Mouse (Mus musculus) forebrain, embryonic 11.5 days (tissue): ENCODE measurements around the gene Atoh1. TPM values are rescaled to one million over a fixed set of nuclear protein-coding genes. Genes with fewer than 3 reads are reported as not detected.

Experiments
- ATAC-seq: fragments of 200-750 bp; cut with Nextera tagmentation; replicated peaks from 2 replicates; pipeline ENCODE4 v1.8.0; 2017; ENCODE audit warnings: moderate TSS enrichment; ENCODE audit not compliant: low FRiP score
- DNase-seq: peaks from one replicate; pipeline ENCODE4 v3.0.0-alpha.2; 2017; ENCODE audit warnings: low spot score
- H3K27ac ChIP-seq: fragments of 300-500 bp; sonication (generic); 2 replicates; pipeline ENCODE4 v1.5.1; 2014; ENCODE audit warnings: low read depth, low read length
- H3K27me3 ChIP-seq: fragments of 300-500 bp; sonication (generic); 2 replicates; pipeline ENCODE4 v1.6.1; 2014; ENCODE audit warnings: mild to moderate bottlenecking, low read length, mixed read lengths; ENCODE audit not compliant: control insufficient read depth, insufficient read depth
- H3K36me3 ChIP-seq: fragments of 300-500 bp; sonication (generic); 2 replicates; pipeline ENCODE4 v1.6.1; 2014; ENCODE audit warnings: mild to moderate bottlenecking, low read length, moderate library complexity, mixed read lengths; ENCODE audit not compliant: control insufficient read depth, insufficient read depth
- H3K4me1 ChIP-seq: fragments of 300-500 bp; sonication (generic); replicated peaks from 2 replicates; pipeline ENCODE4 v1.6.1; 2014; ENCODE audit warnings: low read length, mixed read lengths; ENCODE audit not compliant: control insufficient read depth, insufficient read depth
- H3K4me2 ChIP-seq: fragments of 300-500 bp; sonication (generic); 2 replicates; pipeline ENCODE4 v1.6.1; 2014; ENCODE audit warnings: low read depth, mild to moderate bottlenecking, low read length, moderate library complexity, mixed read lengths; ENCODE audit not compliant: severe bottlenecking
- H3K4me3 ChIP-seq: fragments of 300-500 bp; sonication (generic); 2 replicates; pipeline ENCODE4 v1.5.1; 2014; ENCODE audit warnings: low read depth, low read length
- H3K9ac ChIP-seq: fragments of 300-500 bp; sonication (generic); 2 replicates; pipeline ENCODE4 v1.6.1; 2014; ENCODE audit warnings: low read length
- H3K9me3 ChIP-seq: fragments of 300-500 bp; sonication (generic); 2 replicates; pipeline ENCODE4 v1.6.1; 2016; ENCODE audit warnings: low read length, mixed read lengths; ENCODE audit not compliant: control insufficient read depth
- WGBS: fragments of 180-500 bp; shearing (Covaris S2); extraction: QIAGEN DNeasy Blood & Tissue Kit; methylation state at CpG from one replicate; pipeline ENCODE4 v1.1.7; 2014; 5-methylcytosine and 5-hydroxymethylcytosine counted together
- polyA plus RNA-seq: library from polyadenylated mRNA; unstranded; fragments of >200 nt; fragmentation: Nextera tagmentation; extraction: Ambion mirVana; gene quantifications from 2 replicates; pipeline ENCODE4 v1.2.1, GENCODE M21; 2014

Atoh1 gene
- polyA plus RNA-seq, result not detected in 2 replicates

DNA sequence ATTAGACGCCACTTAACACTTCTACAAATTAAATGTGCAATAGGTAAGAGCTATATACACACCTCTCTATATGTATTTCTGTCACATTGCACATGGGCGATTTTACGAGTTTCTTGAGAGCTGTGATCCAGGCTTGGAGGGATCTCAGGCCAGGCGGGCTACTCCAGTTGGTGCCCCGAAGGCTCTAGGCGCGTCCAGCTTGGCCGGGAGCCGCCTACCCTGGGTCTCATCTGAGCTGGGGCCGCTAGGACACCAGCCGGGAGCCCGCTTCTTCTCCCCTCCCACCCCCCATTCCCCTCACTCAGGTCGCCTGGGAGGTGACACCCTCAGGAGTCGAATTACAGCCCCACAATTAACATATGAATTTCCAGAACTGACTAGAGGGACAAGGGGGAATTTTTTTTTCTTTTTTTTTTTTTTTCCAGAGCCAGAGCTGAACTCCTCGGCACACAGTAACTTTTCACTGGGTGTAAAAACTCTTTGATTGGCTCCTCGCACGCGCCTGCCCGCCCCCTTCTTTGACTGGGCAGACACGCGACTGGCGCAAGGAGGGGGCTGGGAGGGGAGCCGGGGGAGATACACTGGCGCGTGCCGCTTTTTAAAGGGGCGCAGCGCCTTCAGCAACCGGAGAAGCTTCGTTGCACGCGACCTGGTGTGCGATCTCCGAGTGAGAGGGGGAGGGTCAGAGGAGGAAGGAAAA, at the start of gene Atoh1:
Atoh1 (plus strand) TSS at position 627 of the 700 bp plus-strand sequence.
- no peaks in the 10 kb centered on the region for H3K36me3 ChIP-seq
- no peak within 1 kb of the TSS for H3K9ac ChIP-seq
- H3K27ac ChIP-seq, result no peak within 1 kb of the TSS
- peak within 1 kb of the TSS; percentile 35 for H3K4me3 ChIP-seq
- under 1% methylated on average over 32 of the region's 34 CpGs for WGBS
- peaks cover 11% of the 10 kb centered on the region for H3K4me1 ChIP-seq
- H3K27me3 ChIP-seq, result peaks cover 59% of the 10 kb centered on the region
- DNase-seq (peak; percentile 87), ATAC-seq (peak; percentile 90)
- peak within 1 kb of the TSS; percentile 55 for H3K4me2 ChIP-seq
- no peaks in the 10 kb centered on the region for H3K9me3 ChIP-seq

DNA sequence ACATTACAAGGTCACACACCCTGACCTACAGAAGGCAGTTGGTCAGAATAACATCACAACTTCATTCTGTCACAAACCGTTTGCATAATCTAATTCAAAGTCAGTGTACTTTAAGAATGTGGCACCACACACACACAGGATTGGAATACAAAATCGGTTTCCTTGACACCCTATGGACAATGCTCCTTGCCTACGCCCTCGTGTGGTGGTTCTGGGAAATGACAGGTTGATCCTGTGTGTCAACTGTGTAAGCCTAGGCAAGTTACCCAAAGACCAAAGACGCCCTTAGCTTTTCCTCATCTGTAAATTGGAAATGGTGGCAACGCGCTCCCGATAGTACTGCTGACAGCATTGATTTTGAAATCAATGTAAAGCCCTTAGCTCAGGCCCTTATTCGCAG, 45.0 kb upstream of the Atoh1 start:
- DNase-seq (peak; percentile 66), ATAC-seq (peak; percentile 64)
- no peak overlapping the region for H3K4me3 ChIP-seq
- 33% methylated on average over 9 of the region's 9 CpGs for WGBS
- no peaks in the 10 kb centered on the region for H3K27me3 ChIP-seq
- H3K4me1 ChIP-seq, result no peaks in the 10 kb centered on the region; the same call in 1 of the 2 replicates
- H3K27ac ChIP-seq, result no peak overlapping the region
- H3K4me2 ChIP-seq, result no peak overlapping the region
- H3K36me3 ChIP-seq, result no peaks in the 10 kb centered on the region
- no peaks in the 10 kb centered on the region for H3K9me3 ChIP-seq
- no peak overlapping the region for H3K9ac ChIP-seq

DNA sequence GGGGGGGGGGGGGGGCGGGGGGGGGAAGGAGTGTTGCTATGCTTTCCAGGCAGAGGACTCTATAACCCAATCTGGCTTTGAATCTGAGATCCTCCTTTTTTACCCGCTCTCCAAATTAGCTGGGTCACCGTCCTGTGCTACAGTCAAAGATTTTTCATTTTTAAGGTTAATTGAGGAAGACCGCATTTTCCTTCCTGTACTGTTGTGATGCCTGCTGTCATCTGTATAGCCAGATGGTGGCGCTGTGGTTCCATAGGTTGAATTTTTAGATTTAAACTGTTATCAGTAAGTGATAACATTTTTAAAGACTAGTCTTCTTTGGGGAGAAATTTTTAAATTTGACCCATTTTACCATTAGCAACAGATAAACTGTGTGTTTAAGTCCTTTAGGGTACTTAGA, 44.0 kb upstream of the Atoh1 start:
- H3K9me3 ChIP-seq, result no peaks in the 10 kb centered on the region
- H3K4me2 ChIP-seq, result no peak overlapping the region
- WGBS, result 10% methylated on average over 5 of the region's 5 CpGs
- H3K4me1 ChIP-seq, result no peaks in the 10 kb centered on the region; the same call in 1 of the 2 replicates
- no peak overlapping the region for H3K4me3 ChIP-seq
- no peak overlapping the region for H3K9ac ChIP-seq
- H3K36me3 ChIP-seq, result no peaks in the 10 kb centered on the region
- H3K27me3 ChIP-seq, result no peaks in the 10 kb centered on the region
- ATAC-seq (peak; percentile 32; the same call in 1 of the 2 replicates), DNase-seq (peak; percentile 67)
- H3K27ac ChIP-seq, result no peak overlapping the region

DNA sequence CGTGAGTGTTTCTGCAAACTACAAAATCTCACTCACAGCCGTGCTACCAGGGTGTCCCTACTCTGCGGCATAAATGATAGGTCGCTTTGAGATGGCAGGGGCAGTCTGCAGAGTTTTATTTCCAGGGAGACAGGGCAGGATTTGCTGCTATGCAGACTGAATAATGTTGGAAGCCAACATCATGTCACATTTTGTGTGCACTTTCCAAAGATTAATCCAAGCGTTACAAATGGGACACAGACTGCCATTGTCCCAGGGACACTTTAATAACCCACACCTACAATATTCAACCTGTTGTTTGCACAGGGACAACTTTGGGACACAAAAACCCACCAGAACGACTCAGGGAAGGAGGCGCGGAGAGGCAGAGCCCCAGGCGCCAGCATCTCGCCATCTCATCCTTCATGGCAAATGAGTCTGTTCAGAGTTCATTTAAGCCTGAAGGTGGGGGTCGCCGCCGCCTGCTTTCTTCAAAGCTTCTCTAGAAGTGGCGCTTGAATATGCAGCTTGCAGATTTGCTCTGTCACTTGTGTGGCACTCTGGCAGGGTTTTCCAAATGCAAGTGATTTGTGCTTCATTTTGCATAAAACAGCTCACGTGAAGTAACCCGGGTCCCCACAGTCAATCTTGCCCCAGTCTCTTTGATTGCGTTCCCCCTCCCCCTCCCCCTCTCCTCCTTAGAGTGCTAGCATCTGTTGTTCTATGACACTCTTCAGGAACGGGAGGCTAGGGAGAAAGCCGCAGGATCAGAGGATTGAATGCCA, 40.6 kb upstream of the Atoh1 start:
- H3K27ac ChIP-seq, result no peak overlapping the region
- no peaks in the 10 kb centered on the region for H3K36me3 ChIP-seq
- DNase-seq (peak; percentile 70), ATAC-seq (peak; percentile 51)
- H3K9me3 ChIP-seq, result no peaks in the 10 kb centered on the region
- peak overlapping the region; percentile 12; the same call in 1 of the 2 replicates for H3K4me2 ChIP-seq
- 5% methylated on average over 19 of the region's 19 CpGs for WGBS
- H3K4me3 ChIP-seq, result no peak overlapping the region
- no peaks in the 10 kb centered on the region; the same call in 1 of the 2 replicates for H3K4me1 ChIP-seq
- no peaks in the 10 kb centered on the region for H3K27me3 ChIP-seq
- no peak overlapping the region for H3K9ac ChIP-seq

DNA sequence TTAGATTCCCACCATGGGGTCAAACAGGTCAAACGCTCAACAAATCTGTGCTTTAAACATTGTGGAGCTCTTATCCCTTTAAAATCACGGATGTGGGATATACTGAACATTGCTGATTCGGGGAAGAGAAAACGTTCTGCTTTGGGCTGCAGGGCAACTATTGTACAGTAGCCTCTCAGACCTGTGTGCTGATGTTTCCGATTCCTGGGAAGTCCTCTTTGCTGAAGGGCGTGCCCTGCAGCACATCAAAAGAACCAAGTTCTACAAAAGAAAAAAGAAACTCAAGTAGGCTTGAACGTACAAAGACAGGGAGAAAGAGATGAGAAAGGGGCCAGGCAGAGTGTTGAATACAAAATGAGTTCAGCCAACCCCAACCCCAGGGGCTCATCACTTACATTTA, 34.2 kb upstream of the Atoh1 start:
- DNase-seq, result no peak
- WGBS, result 37% methylated on average over 7 of the region's 7 CpGs
- ATAC-seq, result no peak
- Histone ChIP-seq H3K27me3 (no peaks in the 10 kb centered on the region), H3K36me3 (no peaks in the 10 kb centered on the region), H3K4me2 (no peak overlapping the region), H3K27ac (no peak overlapping the region), H3K9ac (no peak overlapping the region), H3K9me3 (no peaks in the 10 kb centered on the region), H3K4me3 (no peak overlapping the region), H3K4me1 (peaks cover 2% of the 10 kb centered on the region; the same call in 1 of the 2 replicates)

DNA sequence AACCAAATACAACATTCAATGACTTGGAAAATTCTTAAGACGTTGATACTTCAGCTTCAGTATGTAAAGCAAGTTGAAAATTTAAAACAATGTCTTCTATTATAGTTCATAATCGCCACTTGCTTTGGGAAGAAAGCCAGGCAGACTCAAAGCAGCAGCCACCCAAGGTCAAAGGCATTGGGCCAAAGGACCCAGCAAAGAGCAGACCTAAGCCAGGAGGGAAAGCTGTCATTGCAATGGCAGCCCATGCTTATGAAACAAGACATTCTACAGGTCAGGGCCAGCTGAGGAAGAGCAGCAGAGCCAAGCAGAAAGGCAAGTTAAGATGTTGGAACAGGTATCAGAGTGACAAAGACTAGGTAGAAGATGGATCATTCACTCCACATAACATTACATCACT, 25.3 kb upstream of the Atoh1 start:
- Histone ChIP-seq H3K9ac (no peak overlapping the region), H3K27ac (no peak overlapping the region), H3K27me3 (no peaks in the 10 kb centered on the region), H3K9me3 (no peaks in the 10 kb centered on the region), H3K4me3 (no peak overlapping the region), H3K4me1 (no peaks in the 10 kb centered on the region), H3K4me2 (no peak overlapping the region), H3K36me3 (no peaks in the 10 kb centered on the region)
- ATAC-seq, result no peak
- DNase-seq, result no peak
- WGBS, result 89% methylated on average over 2 of the region's 2 CpGs

DNA sequence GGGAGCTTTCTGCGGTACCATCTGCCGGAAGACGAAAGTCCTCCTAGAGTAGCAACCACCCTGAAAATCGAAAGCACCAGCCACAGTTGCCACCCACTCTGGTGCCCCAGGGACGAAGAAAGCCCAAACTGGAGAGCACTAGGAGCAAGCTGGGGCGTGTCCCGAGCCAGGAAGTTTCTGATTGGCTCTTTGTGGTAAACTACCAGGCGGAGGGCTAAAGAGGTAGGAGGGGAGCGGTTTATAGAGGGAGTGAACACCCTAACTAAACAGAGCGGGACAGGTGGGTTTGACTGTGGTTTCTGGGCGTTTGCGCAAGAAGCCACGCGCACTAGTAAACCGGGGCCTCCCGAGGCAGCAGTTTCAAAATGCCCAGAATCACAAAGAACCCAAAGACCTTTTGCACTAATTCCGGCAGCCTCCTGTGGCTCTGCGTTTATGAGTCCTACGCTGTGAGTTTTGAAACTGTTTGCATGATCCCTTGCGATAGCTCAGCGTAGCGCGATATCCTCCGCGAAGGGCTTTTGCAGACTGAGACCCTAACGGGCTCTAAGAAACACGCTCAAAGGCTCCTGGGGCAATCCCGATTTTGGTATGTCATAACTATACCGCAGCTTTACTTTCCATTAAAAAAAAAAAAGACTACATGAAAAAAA, 1.0 kb upstream of the Atoh1 start:
- Histone ChIP-seq H3K9me3 (no peaks in the 10 kb centered on the region), H3K27me3 (peaks cover 52% of the 10 kb centered on the region), H3K4me2 (peak overlapping the region; percentile 55), H3K27ac (no peak overlapping the region), H3K9ac (no peak overlapping the region), H3K4me1 (peaks cover 11% of the 10 kb centered on the region), H3K36me3 (no peaks in the 10 kb centered on the region), H3K4me3 (peak overlapping the region; percentile 35)
- peak; percentile 65 for DNase-seq
- under 1% methylated on average over 29 of the region's 29 CpGs for WGBS
- ATAC-seq, result peak; percentile 49

DNA sequence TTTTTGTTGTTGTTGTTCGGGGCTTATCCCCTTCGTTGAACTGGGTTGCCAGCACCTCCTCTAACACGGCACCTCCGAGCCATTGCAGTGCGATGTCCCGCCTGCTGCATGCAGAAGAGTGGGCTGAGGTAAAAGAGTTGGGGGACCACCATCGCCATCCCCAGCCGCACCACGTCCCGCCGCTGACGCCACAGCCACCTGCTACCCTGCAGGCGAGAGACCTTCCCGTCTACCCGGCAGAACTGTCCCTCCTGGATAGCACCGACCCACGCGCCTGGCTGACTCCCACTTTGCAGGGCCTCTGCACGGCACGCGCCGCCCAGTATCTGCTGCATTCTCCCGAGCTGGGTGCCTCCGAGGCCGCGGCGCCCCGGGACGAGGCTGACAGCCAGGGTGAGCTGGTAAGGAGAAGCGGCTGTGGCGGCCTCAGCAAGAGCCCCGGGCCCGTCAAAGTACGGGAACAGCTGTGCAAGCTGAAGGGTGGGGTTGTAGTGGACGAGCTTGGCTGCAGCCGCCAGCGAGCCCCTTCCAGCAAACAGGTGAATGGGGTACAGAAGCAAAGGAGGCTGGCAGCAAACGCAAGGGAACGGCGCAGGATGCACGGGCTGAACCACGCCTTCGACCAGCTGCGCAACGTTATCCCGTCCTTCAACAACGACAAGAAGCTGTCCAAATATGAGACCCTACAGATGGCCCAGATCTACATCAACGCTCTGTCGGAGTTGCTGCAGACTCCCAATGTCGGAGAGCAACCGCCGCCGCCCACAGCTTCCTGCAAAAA, 496 bp downstream of the Atoh1 start:
- Histone ChIP-seq H3K4me1 (peaks cover 14% of the 10 kb centered on the region), H3K4me3 (peak overlapping the region; percentile 35), H3K4me2 (peak overlapping the region; percentile 55), H3K27me3 (peaks cover 66% of the 10 kb centered on the region), H3K9me3 (no peaks in the 10 kb centered on the region), H3K36me3 (no peaks in the 10 kb centered on the region), H3K27ac (no peak overlapping the region), H3K9ac (no peak overlapping the region)
- DNase-seq (peak; percentile 80), ATAC-seq (peak; percentile 62)
- WGBS, result 1% methylated on average over 53 of the region's 53 CpGs
